Mouse (Mus musculus): ENCODE data around the gene Zfp46.

Gene Zfp46

DNA sequence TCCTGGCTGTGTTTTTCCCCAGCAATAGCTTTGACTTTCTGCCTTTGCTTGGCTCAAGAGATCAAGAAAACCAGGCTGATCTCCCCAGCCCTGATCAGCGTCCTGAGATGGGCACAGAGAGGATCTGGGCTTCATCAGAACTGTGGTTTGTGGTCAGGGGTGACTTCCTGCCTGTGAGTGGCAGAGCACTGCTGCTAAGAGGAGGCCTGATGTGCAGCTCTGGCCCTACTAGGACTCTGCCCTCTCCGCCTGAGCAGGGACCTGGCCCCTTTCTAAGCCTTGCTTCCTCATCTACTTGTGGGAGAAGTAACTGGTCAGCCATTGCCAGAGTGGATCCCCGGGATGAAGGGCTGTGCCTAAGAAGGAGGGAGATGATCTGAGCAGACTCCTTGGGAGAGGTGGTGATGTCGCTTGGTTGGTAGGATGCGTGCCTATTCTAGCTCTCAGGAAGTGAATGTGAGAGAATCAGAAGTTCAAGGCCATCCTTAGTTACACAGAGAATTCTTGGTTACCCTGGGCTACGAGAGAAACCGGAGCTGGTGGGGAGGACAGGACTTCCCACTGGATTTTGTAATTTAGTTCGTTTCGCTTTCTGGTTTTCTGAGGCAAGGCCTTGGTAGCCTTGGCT lies 17.7 kb upstream of the Zfp46 start:
- DNase-seq (ENCODE audit: low read depth, low spot score), result no peak

DNA sequence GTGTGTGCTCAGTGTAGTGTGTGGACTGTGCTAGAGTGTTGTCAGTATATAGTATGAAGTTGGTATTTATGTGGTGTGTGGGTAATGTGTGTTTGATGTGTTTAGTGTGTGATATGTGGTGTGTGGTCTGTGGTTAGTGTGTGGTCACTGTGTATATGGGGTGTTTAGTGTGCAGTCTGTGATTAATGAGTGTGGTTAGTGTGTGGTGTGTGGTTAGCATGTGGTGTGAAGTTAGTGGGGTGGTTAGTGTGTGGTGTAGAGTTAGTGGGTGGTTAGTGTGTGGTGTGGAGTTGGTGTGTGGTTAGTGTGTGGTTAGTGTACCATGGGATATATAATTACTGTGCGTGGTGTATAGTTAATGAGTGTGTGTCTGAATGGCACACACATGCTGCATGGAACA lies 15.6 kb upstream of the Zfp46 start:
- DNase-seq (ENCODE audit: low read depth, low spot score), result no peak

DNA sequence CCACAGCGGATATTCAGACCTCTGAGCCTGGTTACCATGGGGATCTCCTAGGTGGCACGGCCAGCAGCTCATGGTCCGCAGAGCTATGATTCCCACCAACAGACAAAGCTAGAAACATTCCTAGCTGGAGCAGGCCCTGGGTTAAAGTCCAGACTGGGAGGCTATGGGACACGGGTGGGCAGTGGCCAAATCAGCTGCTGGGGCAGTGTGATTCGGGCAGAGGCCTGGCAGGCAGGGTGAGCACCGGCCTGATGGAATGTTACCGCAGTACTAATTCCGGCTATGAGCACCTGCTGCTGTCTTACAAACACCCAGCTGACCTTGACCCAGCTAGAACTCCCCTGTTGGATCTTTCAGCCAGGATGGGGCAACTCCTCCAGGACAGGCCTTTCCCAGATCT lies 13.8 kb upstream of the Zfp46 start:
- no peak for DNase-seq (ENCODE audit: low read depth, low spot score)

DNA sequence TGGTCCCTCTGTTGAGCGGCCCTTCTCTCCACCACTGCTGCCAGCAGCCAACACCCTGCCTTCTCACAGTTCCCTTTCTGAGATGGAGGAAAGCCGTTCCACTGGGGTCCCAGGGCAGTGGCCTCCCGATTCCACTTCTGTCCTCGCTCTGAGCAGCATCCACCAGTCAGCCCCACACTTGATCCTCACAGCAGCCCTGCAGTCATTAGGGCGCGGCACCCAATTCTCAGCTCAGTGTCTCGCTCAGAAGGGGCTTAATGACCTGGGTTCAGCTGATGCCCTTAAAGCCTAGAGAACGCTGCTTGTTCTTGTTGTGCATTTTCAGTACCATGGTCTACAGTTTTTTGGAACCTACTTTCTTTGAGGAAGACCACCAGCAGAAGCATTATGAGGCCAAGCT lies 3.4 kb upstream of the Zfp46 start:
- no peak for DNase-seq (ENCODE audit: low read depth, low spot score)

DNA sequence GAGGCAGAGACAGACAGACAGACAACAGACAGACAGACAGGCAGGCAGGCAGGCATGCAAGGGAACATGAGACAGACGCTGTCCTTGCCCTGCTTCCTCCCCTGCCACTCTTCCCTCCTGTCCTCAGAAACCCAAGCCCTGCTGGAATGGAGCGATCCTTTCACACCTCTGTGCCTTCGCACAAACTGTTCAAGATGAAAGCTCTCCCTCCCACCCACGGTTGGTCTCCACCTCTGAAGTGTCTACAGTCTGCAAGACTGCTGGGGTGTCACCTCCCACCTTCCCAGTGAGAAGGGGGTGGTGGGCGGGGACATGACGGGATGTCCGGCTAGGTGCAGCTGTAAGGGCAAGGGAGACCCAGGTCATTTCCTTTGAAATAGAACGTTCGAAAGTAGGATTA lies 2.9 kb upstream of the Zfp46 start:
- no peak for DNase-seq (ENCODE audit: low read depth, low spot score)

DNA sequence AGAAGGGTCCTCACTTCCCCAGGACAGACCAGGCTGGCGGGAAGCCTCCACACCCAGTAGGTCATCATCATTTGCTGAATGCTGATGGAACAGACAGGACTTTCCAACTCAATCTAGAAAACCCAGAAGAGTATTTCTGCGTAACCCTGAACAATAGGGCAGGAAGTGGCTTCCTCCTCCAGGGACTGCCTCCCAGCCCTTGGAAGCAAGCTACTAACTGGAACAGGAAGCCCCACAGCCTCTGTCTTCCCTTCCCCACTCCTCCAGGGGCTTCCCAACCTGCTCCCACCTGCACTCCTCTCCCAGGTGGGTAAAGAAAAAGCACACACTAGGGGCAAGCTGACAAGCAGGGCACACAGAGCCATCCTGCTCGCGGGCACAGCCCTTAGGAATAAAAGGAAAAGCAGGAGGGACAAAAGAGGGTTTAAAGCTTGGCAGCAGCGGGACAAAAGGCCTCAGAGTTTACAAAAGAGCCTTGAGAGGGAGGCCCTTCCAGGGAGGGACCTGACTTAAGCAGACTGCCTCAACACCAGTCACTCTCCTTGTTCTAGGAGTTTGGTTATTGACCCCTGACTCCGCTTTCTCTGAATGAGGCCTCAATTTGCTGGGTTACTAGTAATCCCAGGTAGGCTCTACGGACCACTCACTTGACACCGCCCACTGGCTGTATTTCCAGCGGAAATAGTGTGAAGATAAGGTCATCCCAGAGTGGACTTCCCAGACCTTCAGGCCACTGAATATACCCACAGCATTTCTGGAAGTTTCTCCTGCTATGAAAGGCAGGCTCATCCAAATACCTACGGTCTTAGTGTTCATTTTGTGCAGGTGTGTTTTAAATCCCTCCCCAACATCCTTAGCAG lies 1.6 kb upstream of the Zfp46 start:
- no peak for DNase-seq (ENCODE audit: low read depth, low spot score)

DNA sequence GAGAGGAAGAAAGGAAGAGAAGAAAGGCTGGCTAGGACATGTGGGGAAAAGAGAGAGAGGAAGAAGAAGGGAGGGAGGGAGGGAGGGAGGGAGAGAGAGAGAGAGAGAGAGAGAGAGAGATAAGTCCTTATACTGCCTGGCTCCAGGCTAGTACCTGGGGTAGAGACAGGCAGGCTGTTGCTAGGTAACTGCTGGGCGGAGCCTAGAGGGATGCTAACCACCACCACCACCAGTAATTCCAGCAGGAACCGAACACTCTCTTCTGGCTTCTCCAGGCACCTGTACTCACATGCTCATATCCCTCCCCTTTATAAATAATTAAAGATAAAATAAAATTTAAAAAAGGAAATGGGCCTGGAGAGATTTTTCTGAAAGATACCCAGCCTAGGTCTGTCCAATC lies 700 bp upstream of the Zfp46 start:
- peak; percentile 59 for DNase-seq (ENCODE audit: low read depth, low spot score)

DNA sequence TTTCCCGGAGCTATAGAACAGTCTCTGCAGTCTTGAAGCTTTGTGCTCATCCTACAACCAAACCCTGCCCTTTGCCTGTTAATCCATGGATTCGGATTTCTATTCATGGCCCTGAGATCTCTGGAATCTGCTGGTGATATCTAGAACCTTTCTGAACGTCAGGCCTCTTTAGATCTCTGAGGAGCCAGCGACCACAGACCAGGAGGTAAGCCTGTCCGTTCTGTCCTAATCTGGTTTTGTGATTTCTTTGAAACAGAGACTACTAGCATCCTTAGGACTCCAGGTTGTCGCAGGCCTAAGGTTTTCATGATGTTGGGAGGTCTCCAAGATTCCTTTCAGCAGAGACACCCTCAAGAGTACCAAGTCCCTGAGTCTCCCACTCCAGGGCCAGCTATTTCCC lies 408 bp downstream of the Zfp46 start:
- peak; percentile 26 for DNase-seq (ENCODE audit: low read depth, low spot score)

DNA sequence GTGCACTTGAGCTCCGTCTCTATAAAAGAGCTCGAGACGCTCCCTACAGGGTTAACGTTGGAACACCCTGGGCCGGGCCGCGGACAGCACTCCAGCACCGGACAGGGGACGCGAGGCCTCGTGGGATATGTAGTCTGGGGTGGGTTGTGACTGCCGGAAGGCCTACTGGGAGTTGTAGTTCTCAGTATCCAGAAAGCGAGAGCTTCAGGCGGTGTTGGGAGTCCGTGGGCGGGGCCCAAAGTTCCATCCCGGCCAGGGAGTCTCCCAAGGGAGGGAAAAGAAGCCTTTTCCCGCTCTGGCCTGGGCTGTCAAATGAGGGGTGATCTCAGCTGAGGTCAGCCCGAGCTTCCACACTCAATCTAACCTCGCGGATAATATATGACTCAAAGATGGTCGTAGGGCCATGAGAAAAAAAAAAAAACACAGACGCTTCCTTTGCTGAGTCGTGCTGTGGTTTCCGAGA lies 896 bp downstream of the Zfp46 start:
- DNase-seq (ENCODE audit: low read depth, low spot score), result peak; percentile 92

DNA sequence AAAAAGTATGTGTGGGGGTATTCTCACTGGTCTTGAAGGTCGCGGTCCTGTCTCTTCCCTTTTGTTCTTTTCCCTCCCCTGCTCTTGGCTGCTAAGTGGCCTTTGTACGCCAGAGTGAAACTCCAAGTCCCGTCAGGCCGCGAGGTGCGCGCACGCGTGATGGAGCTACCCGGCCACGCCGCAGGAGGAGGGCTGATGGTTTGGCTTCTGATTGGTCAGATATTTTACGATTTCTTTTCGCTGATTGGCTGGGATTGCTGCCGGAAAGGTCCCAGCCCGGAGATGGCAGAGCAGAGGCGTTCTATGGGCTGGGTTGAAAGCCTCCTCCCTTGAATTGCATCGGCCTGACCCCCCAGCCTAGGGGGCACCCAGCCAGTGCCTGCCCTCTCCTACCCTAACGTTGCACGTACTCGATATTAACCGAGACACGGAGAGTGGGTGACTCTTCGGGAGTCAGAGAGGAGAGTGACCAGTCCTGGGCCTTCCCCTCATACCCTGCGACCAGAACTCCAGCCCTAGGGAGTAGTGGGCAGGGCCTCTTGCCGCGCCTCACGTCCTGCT lies 1.4 kb downstream of the Zfp46 start:
- peak; percentile 95 for DNase-seq (ENCODE audit: low read depth, low spot score)

DNA sequence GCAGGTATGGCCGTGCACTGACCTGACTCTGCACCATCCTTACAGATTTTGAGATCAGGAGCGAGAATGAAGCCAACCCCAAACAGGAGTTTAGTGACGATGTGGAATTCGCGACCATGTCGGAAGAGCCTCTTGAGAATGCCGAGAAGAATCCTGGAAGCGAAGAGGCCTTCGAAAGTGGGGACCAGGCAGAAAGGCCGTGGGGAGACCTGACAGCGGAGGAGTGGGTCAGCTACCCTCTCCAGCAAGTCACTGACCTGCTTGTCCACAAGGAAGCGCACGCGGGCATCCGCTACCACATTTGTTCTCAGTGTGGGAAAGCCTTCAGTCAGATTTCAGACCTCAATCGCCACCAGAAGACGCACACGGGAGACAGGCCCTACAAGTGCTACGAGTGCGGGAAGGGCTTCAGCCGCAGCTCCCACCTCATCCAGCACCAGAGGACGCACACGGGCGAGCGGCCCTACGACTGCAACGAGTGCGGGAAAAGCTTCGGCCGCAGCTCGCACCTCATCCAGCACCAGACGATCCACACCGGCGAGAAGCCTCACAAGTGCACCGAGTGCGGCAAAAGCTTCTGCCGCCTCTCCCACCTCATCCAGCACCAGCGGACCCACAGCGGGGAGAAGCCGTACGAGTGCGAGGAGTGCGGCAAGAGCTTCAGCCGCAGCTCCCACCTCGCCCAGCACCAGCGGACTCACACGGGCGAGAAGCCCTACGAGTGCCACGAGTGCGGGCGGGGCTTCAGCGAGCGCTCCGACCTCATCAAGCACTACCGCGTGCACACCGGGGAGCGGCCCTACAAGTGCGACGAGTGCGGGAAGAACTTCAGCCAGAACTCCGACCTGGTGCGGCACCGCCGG lies 5.7 kb downstream of the Zfp46 start:
- DNase-seq (ENCODE audit: low read depth, low spot score), result no peak

DNA sequence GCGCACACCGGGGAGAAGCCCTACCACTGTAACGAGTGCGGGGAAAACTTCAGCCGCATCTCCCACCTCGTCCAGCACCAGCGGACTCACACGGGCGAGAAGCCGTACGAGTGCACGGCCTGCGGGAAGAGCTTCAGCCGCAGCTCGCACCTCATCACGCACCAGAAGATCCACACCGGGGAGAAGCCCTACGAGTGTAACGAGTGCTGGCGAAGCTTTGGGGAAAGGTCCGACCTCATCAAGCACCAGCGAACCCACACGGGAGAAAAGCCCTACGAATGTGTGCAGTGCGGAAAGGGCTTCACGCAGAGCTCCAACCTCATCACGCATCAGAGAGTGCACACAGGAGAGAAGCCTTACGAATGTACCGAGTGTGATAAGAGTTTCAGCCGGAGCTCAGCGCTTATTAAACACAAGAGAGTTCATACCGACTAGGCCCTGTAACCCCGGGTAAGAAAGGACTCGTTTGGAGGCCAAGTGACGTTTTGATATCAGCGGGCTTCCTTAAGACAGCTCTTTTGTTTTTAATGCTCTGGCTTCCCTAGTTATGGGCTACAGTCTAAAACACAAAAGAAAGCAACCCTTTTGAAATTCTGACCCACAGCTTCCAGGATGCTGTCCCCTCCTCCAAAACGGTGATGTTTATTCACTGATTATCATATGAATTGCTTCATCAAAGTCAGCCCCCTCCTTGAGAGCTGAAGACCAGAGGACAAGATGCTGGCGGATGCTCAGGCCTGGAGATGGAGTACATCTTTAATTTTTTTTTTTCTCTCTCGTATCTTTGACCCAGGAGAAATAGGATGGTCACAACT lies 6.5 kb downstream of the Zfp46 start:
- no peak for DNase-seq (ENCODE audit: low read depth, low spot score)

DNA sequence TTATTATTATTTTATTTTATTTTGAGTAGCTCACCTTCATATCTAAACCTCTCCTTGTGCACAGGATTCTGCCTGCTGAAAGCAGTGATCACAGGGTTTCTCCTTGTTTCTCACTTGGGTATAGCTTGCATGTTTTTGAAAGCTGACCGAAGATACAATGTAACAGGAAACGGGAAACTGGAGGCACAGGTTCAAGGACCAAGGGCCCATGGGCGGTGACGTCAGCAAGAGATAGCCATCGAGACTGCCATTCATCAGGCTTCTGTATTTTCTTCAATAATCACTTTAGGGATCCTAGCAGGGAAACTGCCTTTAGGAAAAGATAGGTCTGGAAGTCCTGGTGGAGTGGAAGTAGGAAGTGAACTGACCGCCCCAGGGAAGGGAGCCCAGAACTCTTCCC lies 7.2 kb downstream of the Zfp46 start:
- no peak for DNase-seq (ENCODE audit: low read depth, low spot score)

DNA sequence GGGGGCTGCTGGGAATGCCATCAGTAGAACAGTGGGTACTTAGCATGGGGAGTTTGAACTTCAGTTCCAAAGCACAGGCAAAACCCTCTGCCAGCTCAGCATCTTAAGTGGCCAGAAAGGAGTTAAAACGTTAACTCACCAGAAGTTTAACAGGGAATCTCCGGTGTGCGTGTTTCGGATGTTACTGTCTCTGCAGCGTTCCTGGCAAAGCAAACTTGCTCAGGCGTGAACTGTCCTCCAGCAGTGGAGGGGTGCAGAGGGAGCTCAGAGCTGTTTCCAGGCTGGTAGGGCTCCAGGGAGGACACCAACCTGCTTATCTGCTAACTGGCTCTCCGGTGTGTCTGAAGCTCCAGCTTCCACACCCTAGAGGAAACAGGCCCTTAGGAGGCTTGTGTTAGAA lies 11.5 kb downstream of the Zfp46 start:
- DNase-seq (ENCODE audit: low read depth, low spot score), result no peak

DNA sequence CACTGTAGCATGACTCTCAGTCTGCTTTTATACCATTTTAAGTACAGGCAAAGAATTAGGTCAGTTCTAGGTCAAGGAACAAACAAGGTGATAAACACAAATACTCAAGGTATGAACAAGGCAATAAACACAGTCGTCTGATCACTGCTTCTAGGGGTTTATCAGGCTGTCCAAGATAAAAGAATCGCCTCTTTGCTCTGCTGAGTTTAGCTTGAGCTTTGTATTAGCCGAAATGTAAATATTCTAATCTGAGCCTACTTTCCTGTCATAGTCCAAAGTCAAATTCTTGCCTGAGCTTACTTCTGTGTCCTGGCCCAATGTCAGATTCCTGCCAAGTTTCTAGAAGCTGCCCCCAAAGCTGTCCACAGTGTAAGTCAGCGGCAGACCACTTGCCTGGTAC lies 18.0 kb downstream of the Zfp46 start:
- DNase-seq (ENCODE audit: low read depth, low spot score), result no peak

DNA sequence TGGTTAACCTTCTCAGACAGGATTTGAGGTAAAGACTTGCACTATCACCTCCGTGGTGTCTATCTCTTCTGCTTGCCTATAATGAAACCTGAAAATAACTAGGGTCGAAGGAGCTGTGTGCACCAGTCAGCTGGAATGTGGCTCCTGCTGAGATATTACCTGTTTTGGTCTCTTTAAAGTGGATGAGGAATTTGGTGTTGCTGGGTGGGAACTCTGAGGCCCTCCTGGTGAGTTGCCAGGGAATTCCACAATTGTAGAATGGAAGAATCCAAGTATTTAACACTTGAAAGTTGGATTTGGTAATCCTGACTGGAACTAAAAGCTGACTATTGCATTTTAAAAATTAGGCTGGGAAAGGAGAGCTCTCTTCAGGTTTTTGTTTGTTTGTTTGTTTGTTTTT lies 19.7 kb downstream of the Zfp46 start:
- no peak for DNase-seq (ENCODE audit: low read depth, low spot score)

DNA sequence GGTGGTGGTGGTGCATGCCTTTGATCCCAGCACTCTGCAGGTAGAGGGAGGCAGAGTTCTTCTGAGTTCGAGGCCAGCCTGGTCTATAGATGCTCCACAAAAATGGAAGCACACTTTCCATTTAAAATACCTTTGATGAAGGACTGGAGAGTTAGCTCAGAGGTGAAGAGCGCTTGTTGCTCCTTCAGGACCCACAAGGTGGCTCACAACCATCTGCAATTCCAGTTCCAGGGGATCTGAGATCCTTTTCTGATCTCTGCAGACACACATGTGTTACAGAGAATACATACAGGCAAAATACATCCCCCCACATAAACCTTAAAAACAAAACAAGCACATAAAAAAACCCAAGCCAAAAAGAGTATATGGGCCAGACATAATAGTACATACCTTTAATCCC lies 23.9 kb downstream of the Zfp46 start:
- DNase-seq (ENCODE audit: low read depth, low spot score), result no peak

DNA sequence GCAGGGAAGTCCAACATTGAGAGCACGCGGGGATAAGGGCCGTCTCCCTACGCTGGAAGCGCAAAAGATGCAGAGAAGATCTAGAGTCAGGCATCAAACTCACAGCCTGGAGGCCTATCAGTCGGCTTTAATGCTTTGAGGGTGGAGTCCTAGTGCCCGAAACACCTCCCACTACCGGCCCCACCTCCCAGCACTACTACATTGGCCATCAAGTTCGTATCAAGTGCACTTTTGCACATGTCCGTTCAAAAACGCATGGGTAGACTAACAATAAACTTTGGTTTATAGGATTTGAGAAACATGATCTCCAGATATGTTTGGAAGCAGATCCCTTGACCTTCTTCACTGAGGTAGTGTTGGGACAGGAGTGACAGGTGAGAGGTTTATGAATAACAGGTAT lies 25.3 kb downstream of the Zfp46 start:
- no peak for DNase-seq (ENCODE audit: low read depth, low spot score)

DNA sequence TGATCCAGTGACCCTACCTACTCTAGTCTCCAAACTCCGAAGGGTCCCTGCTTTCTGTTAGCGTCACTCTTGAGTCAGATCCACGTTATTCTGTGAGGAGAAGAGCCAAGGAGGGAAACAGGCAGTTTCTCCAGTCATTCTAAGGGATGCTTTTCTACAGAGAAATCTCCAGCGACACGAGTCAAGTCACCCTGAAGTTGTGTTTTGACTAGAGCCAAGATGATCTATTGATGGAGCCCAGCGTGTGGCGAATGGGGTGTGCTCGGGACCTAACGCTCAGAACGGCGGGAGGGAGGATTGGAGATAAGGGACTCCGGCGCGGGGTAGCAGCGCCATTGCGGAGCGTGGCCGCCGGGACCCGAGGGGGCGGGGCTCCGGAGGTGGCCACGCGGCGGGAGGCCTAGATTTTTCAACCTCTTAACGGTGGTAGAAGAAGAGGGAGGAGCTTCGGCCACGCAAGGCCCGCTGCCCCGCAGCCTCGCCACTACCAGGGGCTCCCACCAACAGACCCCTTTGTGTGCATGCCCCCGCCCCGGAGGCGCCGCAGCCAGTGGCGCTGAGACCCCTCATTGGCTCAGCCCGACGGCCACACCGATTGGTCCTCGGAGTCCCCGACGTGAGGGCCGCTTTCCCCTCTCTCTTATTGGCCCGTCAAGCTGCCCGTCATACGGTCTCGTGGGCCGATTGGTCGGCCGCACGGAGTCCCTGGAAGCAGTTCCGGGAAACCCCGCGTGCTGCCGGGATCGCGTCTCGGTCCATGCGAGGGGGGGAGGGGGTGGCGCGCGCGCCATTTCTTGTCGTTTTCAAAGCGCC lies 26.0 kb downstream of the Zfp46 start, which contains the start of gene Hnrnpr:
Gene Hnrnpr (plus strand): TSS at position 714 of the 813 bp plus-strand sequence.
- peak; percentile 97 for DNase-seq (ENCODE audit: low read depth, low spot score)

All from brain, embryonic 18.5 days (tissue).